Comparison of ENCODE assay signal across 22 mouse cellular contexts in the genomic region with DNA sequence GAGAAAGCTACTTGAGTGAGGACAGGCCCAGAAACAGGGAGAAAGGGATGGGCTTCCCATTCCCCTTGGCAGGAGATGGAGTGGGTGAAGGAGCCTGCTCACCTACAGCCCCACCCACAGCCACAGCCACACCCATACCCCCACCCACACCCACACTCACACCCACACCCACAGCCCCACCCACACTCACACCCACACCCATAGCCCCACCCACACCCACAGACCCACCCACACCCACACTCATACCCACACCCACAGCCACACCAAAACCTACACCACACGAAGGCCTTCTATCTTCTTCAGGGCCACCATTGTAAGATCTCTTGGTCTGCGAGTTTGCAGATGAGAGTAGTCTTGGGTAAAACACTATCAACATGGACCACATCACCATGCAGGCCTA.
A peak's percentile ranks its signal among the peaks of the same experiment; 100 is the strongest.
DNase-seq lines count a peak whose midpoint lies in the region; ATAC-seq lines count a peak whose summit lies in the region.
"Had no signal": no experiment of that assay in that cellular context is flagged by ENCODE, and none has a peak within 500 bp of the region (broad histone marks: within the 10 kb centered on the region; RNA-seq: fewer than 3 reads in every experiment).

No protein-coding gene starts in this region.

- WGBS in heart, embryonic 12.5 days: 88% methylated on average over 2 of the region's 2 CpGs
- WGBS in liver, embryonic 11.5 days: 92% methylated on average over 2 of the region's 2 CpGs
- 88% methylated on average over 2 of the region's 2 CpGs for WGBS in liver, embryonic 13.5 days (ENCODE audit: insufficient replicate concordance)

- H3K9ac ChIP-seq in heart, embryonic 12.5 days: no peak overlapping the region
- H3K9ac ChIP-seq in liver, embryonic 11.5 days (ENCODE audit: low read depth, low read length): no peak overlapping the region
- H3K9ac ChIP-seq in liver, embryonic 13.5 days: no peak overlapping the region
- H3K9ac ChIP-seq: forebrain, postnatal 0 days; hindbrain, embryonic 13.5 days had no signal

- H3K36me3 ChIP-seq in heart, embryonic 12.5 days: no peaks in the 10 kb centered on the region
- H3K36me3 ChIP-seq in liver, embryonic 11.5 days (ENCODE audit: control insufficient read depth, insufficient read depth, low read length): no peaks in the 10 kb centered on the region
- H3K36me3 ChIP-seq in liver, embryonic 13.5 days: no peaks in the 10 kb centered on the region
- H3K36me3 ChIP-seq: hindbrain, embryonic 10.5 days; hindbrain, embryonic 13.5 days had no signal

- no peaks in the 10 kb centered on the region for H3K27me3 ChIP-seq in heart, embryonic 12.5 days (replicated peaks)
- no peaks in the 10 kb centered on the region for H3K27me3 ChIP-seq in liver, embryonic 11.5 days (replicated peaks; ENCODE audit: control insufficient read depth, insufficient read depth, low read length)
- no peaks in the 10 kb centered on the region for H3K27me3 ChIP-seq in liver, embryonic 13.5 days
- H3K27me3 ChIP-seq: hindbrain, embryonic 13.5 days had no signal

- H3K4me1 ChIP-seq in heart, embryonic 12.5 days (replicated peaks): no peaks in the 10 kb centered on the region
- no peaks in the 10 kb centered on the region for H3K4me1 ChIP-seq in liver, embryonic 11.5 days (replicated peaks; ENCODE audit: control insufficient read depth, insufficient read depth, low read length)
- no peaks in the 10 kb centered on the region for H3K4me1 ChIP-seq in liver, embryonic 13.5 days (replicated peaks)
- H3K4me1 ChIP-seq: hindbrain, embryonic 10.5 days; hindbrain, embryonic 13.5 days had no signal

- H3K27ac ChIP-seq in heart, embryonic 12.5 days (ENCODE audit: poor library complexity, severe bottlenecking): no peak overlapping the region
- H3K27ac ChIP-seq in liver, embryonic 11.5 days (ENCODE audit: low read depth, low read length): no peak overlapping the region
- no peak overlapping the region for H3K27ac ChIP-seq in liver, embryonic 13.5 days
- H3K27ac ChIP-seq: gastrocnemius, adult 2 months; hindbrain, embryonic 10.5 days; hindbrain, embryonic 13.5 days had no signal

- no peak for DNase-seq in heart, postnatal 10 days
- DNase-seq in liver: peak; percentile 4
- no peak for DNase-seq in liver, embryonic 11.5 days (ENCODE audit: low spot score)
- DNase-seq in liver, embryonic 13.5 days: no peak
- DNase-seq: adrenal gland, adult 2 months; adrenal gland, postnatal 14 days; cerebellum, adult 11 months; cerebellum, adult 2 months; cerebellum, adult 9-11 months; cerebellum, postnatal 25 days; forebrain, postnatal 0 days; gastrocnemius, adult 2 months; gastrocnemius, postnatal 14 days; heart, adult 11 months; heart, postnatal 36 days had no signal

- no peak overlapping the region for H3K4me2 ChIP-seq in heart, embryonic 12.5 days
- no peak overlapping the region for H3K4me2 ChIP-seq in liver, embryonic 11.5 days
- H3K4me2 ChIP-seq in liver, embryonic 13.5 days: no peak overlapping the region
- H3K4me2 ChIP-seq: hindbrain, embryonic 13.5 days had no signal

- no peaks in the 10 kb centered on the region for H3K9me3 ChIP-seq in heart, embryonic 12.5 days (replicated peaks)
- no peaks in the 10 kb centered on the region for H3K9me3 ChIP-seq in liver, embryonic 11.5 days (ENCODE audit: control insufficient read depth, low read length)
- no peaks in the 10 kb centered on the region for H3K9me3 ChIP-seq in liver, embryonic 13.5 days (replicated peaks)
- H3K9me3 ChIP-seq: hindbrain, embryonic 10.5 days; hindbrain, embryonic 13.5 days had no signal

- intact Hi-C loops in heart, postnatal 10 days (cut with DNase I): no loop called here

- H3K4me3 ChIP-seq in heart, embryonic 12.5 days: no peak overlapping the region
- H3K4me3 ChIP-seq in liver, embryonic 11.5 days (ENCODE audit: low read depth, low read length): no peak overlapping the region
- H3K4me3 ChIP-seq in liver, embryonic 13.5 days (replicated peaks): no peak overlapping the region
- H3K4me3 ChIP-seq: gastrocnemius, adult 2 months; hindbrain, embryonic 10.5 days; hindbrain, embryonic 13.5 days had no signal

- ATAC-seq in heart, embryonic 12.5 days (ENCODE audit: insufficient number of reproducible peaks, low FRiP score): 0 out of 2 replicates have a peak, but pooled peaks have one; percentile 15
- ATAC-seq in liver, embryonic 11.5 days (replicated peaks; ENCODE audit: low FRiP score): no peak
- ATAC-seq in erythroid progenitor cell, adult 5-6 weeks (replicated peaks; ENCODE audit: low FRiP score, poor library complexity, severe bottlenecking): 0 out of 2 replicates have a peak, but pooled peaks have one; percentile 39
- peak; percentile 58; the same call in 1 of the 2 replicates for ATAC-seq in liver, embryonic 13.5 days (ENCODE audit: low read depth)
- ATAC-seq: CD4-positive, CD25-positive, alpha-beta regulatory T cell, adult 4 months; forebrain, embryonic 14.5 days; forebrain, postnatal 0 days; hindbrain, embryonic 16.5 days had no signal
